In the genomic region with DNA sequence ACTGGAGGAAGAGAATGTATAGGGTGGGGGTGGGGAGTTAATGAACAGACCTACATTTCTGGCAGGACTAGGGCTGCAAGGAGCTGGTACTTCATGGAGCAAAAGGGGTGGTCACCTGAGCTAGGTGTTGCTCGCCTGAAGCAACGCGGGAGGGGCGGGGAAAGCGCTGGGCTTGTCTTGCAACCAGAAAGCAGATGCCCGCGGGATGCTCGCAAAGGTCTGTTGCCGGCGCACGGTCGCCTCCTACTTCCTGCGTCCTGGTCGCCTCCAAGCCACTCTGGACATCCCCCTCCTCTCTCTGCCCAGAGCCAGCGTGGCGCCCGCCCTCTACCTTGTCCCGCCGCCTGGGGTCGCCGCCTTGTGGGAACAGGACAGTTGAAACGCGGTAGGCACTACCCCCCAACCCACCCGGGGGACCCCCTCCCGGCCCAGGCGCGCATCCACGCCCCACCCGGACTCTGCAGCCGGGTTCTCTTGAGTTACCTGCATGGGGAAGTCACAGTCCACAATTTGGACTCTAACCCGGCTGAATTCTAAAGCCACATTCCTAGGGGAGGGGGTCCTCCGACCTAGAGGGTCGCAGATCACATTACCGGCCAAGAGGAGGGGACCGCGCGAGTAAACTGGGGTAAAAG, we compare ENCODE assay signal across 8 mouse cellular contexts. TPM values are rescaled to one million over a fixed set of nuclear protein-coding genes. Genes with fewer than 3 reads are reported as not detected.
A peak's percentile ranks its signal among the peaks of the same experiment; 100 is the strongest.
DNase-seq lines count a peak whose midpoint lies in the region; ATAC-seq lines count a peak whose summit lies in the region.

No protein-coding gene starts in this region.

- peaks cover 17% of the 10 kb centered on the region; the same call in 1 of the 2 replicates for H3K36me3 ChIP-seq in lung, embryonic 15.5 days

- H3K9ac ChIP-seq in lung, embryonic 15.5 days: peak overlapping the region; percentile 53

- H3K9me3 ChIP-seq in lung, embryonic 15.5 days: no peaks in the 10 kb centered on the region

- no peaks in the 10 kb centered on the region for H3K27me3 ChIP-seq in lung, embryonic 15.5 days

- peak overlapping the region; percentile 99 for H3K4me3 ChIP-seq in lung, embryonic 15.5 days

- peak; percentile 65 for DNase-seq in 3134 (ENCODE audit: extremely low read depth, insufficient read length, low spot score)
- peak; percentile 56 for DNase-seq in CD4-positive, CD25-positive, alpha-beta regulatory T cell, adult 2 months (ENCODE audit: low read depth, low spot score)
- peak; percentile 39 for DNase-seq in cerebellum, adult 11-12 months
- peak; percentile 48 for DNase-seq in forelimb bud, embryonic 11.5 days (ENCODE audit: low read depth, low spot score)
- peak; percentile 38 for DNase-seq in kidney, adult 18-20 months
- DNase-seq in retina, postnatal 1 day: peak; percentile 70
- DNase-seq in layer of hippocampus, adult 9-10 months (ENCODE audit: low spot score): no peak

- peak overlapping the region; percentile 98 for H3K4me2 ChIP-seq in lung, embryonic 15.5 days

- peak; percentile 47 for ATAC-seq in lung, embryonic 15.5 days (ENCODE audit: borderline replicate concordance, extremely low read depth, low FRiP score, low TSS enrichment)

- WGBS in lung, embryonic 15.5 days: 0% methylated on average over 37 of the region's 37 CpGs

- H3K4me1 ChIP-seq in lung, embryonic 15.5 days: peaks cover 19% of the 10 kb centered on the region

- H3K27ac ChIP-seq in lung, embryonic 15.5 days: peak overlapping the region; percentile 83

RNA-seq across cellular contexts. Expression of gene Helz, which starts 0.9 kb away (rescaled TPM):
- polyA plus RNA-seq in lung, embryonic 15.5 days (2015; fragmentation: Nextera tagmentation; extraction: Ambion mirVana): 17.1 and 20.2 TPM in 2 replicates
